Mouse (Mus musculus) hindbrain, embryonic 14.5 days (tissue): Measurements from ENCODE around the gene Hmg20a. TPM values are rescaled to one million over a fixed set of nuclear protein-coding genes. Genes with fewer than 3 reads are reported as not detected.

ENCODE experiments used
- ATAC-seq: fragments of 200-750 bp; cut with Nextera tagmentation; 2 replicates; pipeline ENCODE4 v1.8.0; 2017; ENCODE audit warnings: moderate number of reproducible peaks, mild to moderate bottlenecking, moderate TSS enrichment, moderate library complexity; ENCODE audit not compliant: low FRiP score
- DNase-seq: peaks from one replicate; pipeline ENCODE4 v3.0.0-alpha.2; 2015; ENCODE audit warnings: low spot score
- H3K27ac ChIP-seq: fragments of 300-500 bp; sonication (generic); 2 replicates; pipeline ENCODE4 v1.5.1; 2014; ENCODE audit warnings: mild to moderate bottlenecking, moderate library complexity
- H3K27me3 ChIP-seq: fragments of 300-500 bp; sonication (generic); 2 replicates; pipeline ENCODE4 v1.6.1; 2014; ENCODE audit warnings: mild to moderate bottlenecking, low read length, mixed read lengths; ENCODE audit not compliant: control insufficient read depth, insufficient read depth
- H3K36me3 ChIP-seq: fragments of 300-500 bp; sonication (generic); replicated peaks from 2 replicates; pipeline ENCODE4 v1.6.1; 2014; ENCODE audit not compliant: control insufficient read depth, insufficient read depth
- H3K4me1 ChIP-seq: fragments of 300-500 bp; sonication (generic); replicated peaks from 2 replicates; pipeline ENCODE4 v1.6.1; 2014; ENCODE audit warnings: antibody characterized with exemption, low read length, mixed read lengths; ENCODE audit not compliant: control insufficient read depth, insufficient read depth
- H3K4me2 ChIP-seq: fragments of 300-500 bp; sonication (generic); replicated peaks from 2 replicates; pipeline ENCODE4 v1.6.1; 2014; ENCODE audit warnings: mild to moderate bottlenecking, moderate library complexity
- H3K4me3 ChIP-seq: fragments of 300-500 bp; sonication (generic); replicated peaks from 2 replicates; pipeline ENCODE4 v1.5.1; 2014; ENCODE audit warnings: mild to moderate bottlenecking, low read length
- H3K9ac ChIP-seq: fragments of 300-500 bp; sonication (generic); 2 replicates; pipeline ENCODE4 v1.6.1; 2014
- H3K9me3 ChIP-seq: fragments of 300-500 bp; sonication (generic); 2 replicates; pipeline ENCODE4 v1.6.1; 2016; ENCODE audit warnings: low read length; ENCODE audit not compliant: control insufficient read depth
- WGBS: fragments of 180-500 bp; shearing (Covaris S2); extraction: QIAGEN DNeasy Blood & Tissue Kit; methylation state at CpG from one replicate; pipeline ENCODE4 v1.1.7; 2014; 5-methylcytosine and 5-hydroxymethylcytosine counted together
- polyA plus RNA-seq: library from polyadenylated mRNA; unstranded; fragments of >200 nt; fragmentation: Nextera tagmentation; extraction: Ambion mirVana; gene quantifications from 2 replicates; pipeline ENCODE4 v1.2.1, GENCODE M21; 2014

The Hmg20a gene
- polyA plus RNA-seq, 1 experiment from 2014 or later = 75.7 TPM

- no peaks in the 10 kb centered on the region for H3K27me3 ChIP-seq
- H3K27ac ChIP-seq = no peak overlapping the region
- H3K9me3 ChIP-seq = no peaks in the 10 kb centered on the region
- no peaks in the 10 kb centered on the region for H3K36me3 ChIP-seq
- no peak overlapping the region for H3K4me3 ChIP-seq
- no peak overlapping the region for H3K4me2 ChIP-seq
- 60% methylated on average over 4 of the region's 4 CpGs for WGBS
- DNase-seq (no peak), ATAC-seq (no peak; the same call in 1 of the 2 replicates)
- H3K9ac ChIP-seq = no peak overlapping the region
- peaks cover 8% of the 10 kb centered on the region; the same call in 1 of the 2 replicates for H3K4me1 ChIP-seq
These were observed 98.4 kb downstream of the Hmg20a start for GRCm38 (mm10) chr9:56516692-56517263.

GRCm38 (mm10) chr9:56522281-56522680 lies 103.9 kb downstream of the Hmg20a start:
- ATAC-seq (no peak), DNase-seq (no peak)
- H3K4me2 ChIP-seq = no peak overlapping the region
- WGBS = 51% methylated on average over 10 of the region's 10 CpGs
- no peaks in the 10 kb centered on the region for H3K4me1 ChIP-seq
- H3K9ac ChIP-seq = no peak overlapping the region
- H3K36me3 ChIP-seq = no peaks in the 10 kb centered on the region
- no peaks in the 10 kb centered on the region for H3K9me3 ChIP-seq
- H3K4me3 ChIP-seq = no peak overlapping the region
- no peaks in the 10 kb centered on the region for H3K27me3 ChIP-seq
- H3K27ac ChIP-seq = no peak overlapping the region

- no peaks in the 10 kb centered on the region for H3K9me3 ChIP-seq
- no peaks in the 10 kb centered on the region for H3K4me1 ChIP-seq
- H3K36me3 ChIP-seq = no peaks in the 10 kb centered on the region
- no peak overlapping the region for H3K27ac ChIP-seq
- WGBS = 83% methylated on average over 4 of the region's 4 CpGs
- H3K4me3 ChIP-seq = no peak overlapping the region
- H3K27me3 ChIP-seq = no peaks in the 10 kb centered on the region
- ATAC-seq (no peak), DNase-seq (no peak)
- H3K4me2 ChIP-seq = no peak overlapping the region
- H3K9ac ChIP-seq = no peak overlapping the region
These were observed 109.5 kb downstream of the Hmg20a start for GRCm38 (mm10) chr9:56527951-56528350.

- DNase-seq = no peak
- Histone ChIP-seq H3K9me3 (no peaks in the 10 kb centered on the region), H3K4me1 (peaks cover 9% of the 10 kb centered on the region), H3K27ac (no peak overlapping the region), H3K4me2 (no peak overlapping the region), H3K4me3 (no peak overlapping the region), H3K36me3 (no peaks in the 10 kb centered on the region), H3K27me3 (no peaks in the 10 kb centered on the region), H3K9ac (no peak overlapping the region)
- ATAC-seq = no peak
These were observed 113.6 kb downstream of the Hmg20a start for GRCm38 (mm10) chr9:56531991-56532390.

- Histone ChIP-seq H3K4me1 (peaks cover 9% of the 10 kb centered on the region), H3K9ac (no peak overlapping the region), H3K4me3 (no peak overlapping the region), H3K9me3 (no peaks in the 10 kb centered on the region), H3K36me3 (no peaks in the 10 kb centered on the region), H3K4me2 (no peak overlapping the region), H3K27me3 (no peaks in the 10 kb centered on the region), H3K27ac (no peak overlapping the region)
- DNase-seq = no peak
- ATAC-seq = no peak
- WGBS = 69% methylated on average over 9 of the region's 9 CpGs
These were observed 115.5 kb downstream of the Hmg20a start for GRCm38 (mm10) chr9:56533916-56534315.

- ATAC-seq = no peak
- WGBS = 51% methylated on average over 7 of the region's 7 CpGs
- Histone ChIP-seq H3K9ac (no peak overlapping the region), H3K4me3 (no peak overlapping the region), H3K27ac (peak overlapping the region; percentile 68; the same call in 1 of the 2 replicates), H3K4me1 (peaks cover 9% of the 10 kb centered on the region), H3K9me3 (no peaks in the 10 kb centered on the region), H3K36me3 (no peaks in the 10 kb centered on the region), H3K27me3 (no peaks in the 10 kb centered on the region), H3K4me2 (no peak overlapping the region)
- DNase-seq = no peak
These were observed 116.3 kb downstream of the Hmg20a start for GRCm38 (mm10) chr9:56534727-56535126.

- H3K4me2 ChIP-seq = peak overlapping the region; percentile 23
- peak overlapping the region; percentile 68 for H3K27ac ChIP-seq
- no peaks in the 10 kb centered on the region for H3K27me3 ChIP-seq
- H3K9ac ChIP-seq = peak overlapping the region; percentile 30
- H3K9me3 ChIP-seq = no peaks in the 10 kb centered on the region
- peak; percentile 45 for DNase-seq
- no peaks in the 10 kb centered on the region for H3K36me3 ChIP-seq
- WGBS = 12% methylated on average over 11 of the region's 11 CpGs
- peaks cover 9% of the 10 kb centered on the region for H3K4me1 ChIP-seq
- no peak overlapping the region for H3K4me3 ChIP-seq
- peak; percentile 55; the same call in 1 of the 2 replicates for ATAC-seq
These were observed 117.0 kb downstream of the Hmg20a start for GRCm38 (mm10) chr9:56535361-56535760.

- no peak for ATAC-seq
- Histone ChIP-seq H3K27ac (no peak overlapping the region; the same call in 1 of the 2 replicates), H3K4me2 (no peak overlapping the region), H3K9ac (no peak overlapping the region), H3K27me3 (no peaks in the 10 kb centered on the region), H3K4me1 (peaks cover 9% of the 10 kb centered on the region), H3K4me3 (no peak overlapping the region), H3K9me3 (no peaks in the 10 kb centered on the region), H3K36me3 (no peaks in the 10 kb centered on the region)
- WGBS = 55% methylated on average over 12 of the region's 12 CpGs
- no peak for DNase-seq
These were observed 121.6 kb downstream of the Hmg20a start for GRCm38 (mm10) chr9:56540051-56540450.

GRCm38 (mm10) chr9:56544687-56545475 lies 126.5 kb downstream of the Hmg20a start:
- Histone ChIP-seq H3K36me3 (no peaks in the 10 kb centered on the region), H3K4me3 (no peak overlapping the region), H3K27me3 (no peaks in the 10 kb centered on the region), H3K9me3 (no peaks in the 10 kb centered on the region), H3K4me1 (no peaks in the 10 kb centered on the region), H3K27ac (no peak overlapping the region), H3K4me2 (no peak overlapping the region), H3K9ac (no peak overlapping the region)
- DNase-seq (no peak), ATAC-seq (no peak)
- WGBS = 73% methylated on average over 6 of the region's 6 CpGs
